Mouse (Mus musculus) cerebellum, postnatal 25 days (tissue): ENCODE measurements at regions not wholly inside any gene's neighbourhood (a gene's known extent, or its start where the extent isn't known, plus 50 kb on each side); places are given as distances from the start of the nearest gene placed in this dataset.
A peak's percentile ranks its signal among the peaks of the same experiment; 100 is the strongest.

Experiments
- DNase-seq, 2 experiments: peaks; one replicate each; pipeline ENCODE4 v3.0.0; 2021; ENCODE audit warnings: mixed read lengths in 2 of 2

- peak; percentile 37 to 61 for DNase-seq
Observed at GRCm38 (mm10) chrX:62176011-62176410, 107.3 kb upstream of the 4933402E13Rik start.

- peak in 1 of 2 experiments; percentile 11 for DNase-seq
Observed at GRCm38 (mm10) chrX:62180089-62180488, 103.2 kb upstream of the 4933402E13Rik start.
